ENCODE assay signal across 11 mouse cellular contexts in genomic region chr17:66512202-66512956, GRCm38 (mm10). TPM values are rescaled to one million over a fixed set of nuclear protein-coding genes. Genes with fewer than 3 reads are reported as not detected.
A peak's percentile ranks its signal among the peaks of the same experiment; 100 is the strongest.
DNase-seq lines count a peak whose midpoint lies in the region; ATAC-seq lines count a peak whose summit lies in the region.
"Had no signal": no experiment of that assay in that cellular context is flagged by ENCODE, and none has a peak within 500 bp of the region (broad histone marks: within the 10 kb centered on the region; RNA-seq: fewer than 3 reads in every experiment).

No protein-coding gene starts in this region.

- H3K9me3 ChIP-seq in kidney, embryonic 15.5 days (replicated peaks): no peaks in the 10 kb centered on the region
- H3K9me3 ChIP-seq: limb, embryonic 15.5 days had no signal

- 59% methylated on average over 15 of the region's 15 CpGs for WGBS in kidney, embryonic 15.5 days

- H3K4me3 ChIP-seq in kidney, embryonic 15.5 days (replicated peaks): no peak overlapping the region
- H3K4me3 ChIP-seq: limb, embryonic 15.5 days had no signal

- peaks cover 36% of the 10 kb centered on the region for H3K36me3 ChIP-seq in kidney, embryonic 15.5 days

- no peak overlapping the region for H3K9ac ChIP-seq in kidney, embryonic 15.5 days
- H3K9ac ChIP-seq: limb, embryonic 15.5 days had no signal

- no peak for ATAC-seq in kidney, embryonic 15.5 days (replicated peaks; ENCODE audit: low FRiP score)
- ATAC-seq in inflammation-experienced regulatory T-cells, adult 6 months: peak; percentile 77
- ATAC-seq: hindbrain, postnatal 0 days had no signal

- H3K27ac ChIP-seq in kidney, embryonic 15.5 days: no peak overlapping the region
- H3K27ac ChIP-seq: hindbrain, postnatal 0 days; limb, embryonic 15.5 days had no signal

- H3K27me3 ChIP-seq in kidney, embryonic 15.5 days: no peaks in the 10 kb centered on the region
- H3K27me3 ChIP-seq: limb, embryonic 15.5 days had no signal

- H3K4me2 ChIP-seq in kidney, embryonic 15.5 days: peak overlapping the region; percentile 21; the same call in 1 of the 2 replicates
- H3K4me2 ChIP-seq: limb, embryonic 15.5 days had no signal

- H3K4me1 ChIP-seq in kidney, embryonic 15.5 days: peaks cover 38% of the 10 kb centered on the region

- DNase-seq in kidney, postnatal 4 days: no peak
- DNase-seq in thymus, postnatal 4 days: peak; percentile 44
- DNase-seq in thymus, postnatal 25 days: no peak
- no peak for DNase-seq in right cerebral cortex, adult 2 months (ENCODE audit: low spot score in 2 of 2)
- DNase-seq in layer of hippocampus, postnatal 10 days (ENCODE audit: low spot score in 2 of 2): no peak
- DNase-seq: cerebellum, postnatal 25 days; retina, postnatal 1 day had no signal

RNA-seq across cellular contexts. Expression of gene Rab12, which starts 7.2 kb away (rescaled TPM):
- 41.3 and 44.1 TPM in 2 replicates for polyA plus RNA-seq in kidney, embryonic 15.5 days (2015; fragmentation: Nextera tagmentation; extraction: Ambion mirVana)
- 10 to 100 TPM in 2 of 3 experiments, 1 to 10 TPM in 1; 9.0 to 19.3 (median 19.0) TPM for polyA plus RNA-seq in inflammation-experienced regulatory T-cells, adult 6 months (2017; shearing (Covaris generic))
- 100 to 1,000 TPM; 124 to 134 TPM for total RNA-seq in layer of hippocampus, postnatal 10 days (2021)
